Comparison of ENCODE assay signal across 11 mouse cellular contexts in genomic region chr3:101013005-101013404, GRCm38 (mm10). TPM values are rescaled to one million over a fixed set of nuclear protein-coding genes. Genes with fewer than 3 reads are reported as not detected.
"Had no signal": no experiment of that assay in that cellular context is flagged by ENCODE, and none has a peak within 500 bp of the region (broad histone marks: within the 10 kb centered on the region; RNA-seq: fewer than 3 reads in every experiment).

No protein-coding gene starts in this region.

- H3K4me1 ChIP-seq: liver, embryonic 15.5 days had no signal

- H3K36me3 ChIP-seq: liver, embryonic 15.5 days; midbrain, embryonic 13.5 days had no signal

- H3K27ac ChIP-seq: kidney, postnatal 0 days; layer of hippocampus, adult 2 months; liver, embryonic 15.5 days; midbrain, embryonic 13.5 days had no signal

- H3K9me3 ChIP-seq: liver, embryonic 15.5 days; midbrain, embryonic 13.5 days had no signal

- H3K9ac ChIP-seq: liver, embryonic 15.5 days; midbrain, embryonic 13.5 days had no signal

- H3K27me3 ChIP-seq: liver, embryonic 15.5 days; midbrain, embryonic 13.5 days had no signal

- H3K4me3 ChIP-seq: layer of hippocampus, adult 2 months; liver, embryonic 15.5 days; midbrain, embryonic 13.5 days had no signal

- DNase-seq: kidney, adult 9 months; kidney, postnatal 36 days; lung, adult 2 months; lung, postnatal 36 days; right cerebral cortex, postnatal 25 days had no signal

- H3K4me2 ChIP-seq: liver, embryonic 11.5 days; liver, embryonic 15.5 days; midbrain, embryonic 13.5 days had no signal

RNA-seq across cellular contexts. Expression of gene Cd101, which starts 16.4 kb away (rescaled TPM):
- polyA plus RNA-seq: kidney, postnatal 0 days; liver, embryonic 11.5 days; midbrain, embryonic 13.5 days; stomach, embryonic 14.5 days had no signal
